Mouse (Mus musculus) stomach, postnatal 0 days (tissue): ENCODE results near the gene Plk3. TPM values are rescaled to one million over a fixed set of nuclear protein-coding genes. Genes with fewer than 3 reads are reported as not detected.

Experiments
- ATAC-seq: fragments of 200-750 bp; cut with Nextera tagmentation; 2 replicates; pipeline ENCODE4 v1.8.0; 2017; ENCODE audit not compliant: low FRiP score, low TSS enrichment
- DNase-seq: peaks from one replicate; pipeline ENCODE4 v3.0.0-alpha.2; 2016; ENCODE audit warnings: low spot score
- H3K27ac ChIP-seq: fragments of 300-500 bp; sonication (generic); replicated peaks from 2 replicates; pipeline ENCODE4 v1.5.1; 2014; ENCODE audit warnings: mild to moderate bottlenecking, control low read depth
- H3K27me3 ChIP-seq: fragments of 300-500 bp; sonication (generic); 2 replicates; pipeline ENCODE4 v1.6.1; 2014; ENCODE audit warnings: low read length; ENCODE audit not compliant: control insufficient read depth, insufficient read depth
- H3K36me3 ChIP-seq: fragments of 300-500 bp; sonication (generic); 2 replicates; pipeline ENCODE4 v1.6.1; 2014; ENCODE audit warnings: low read length, mixed read lengths; ENCODE audit not compliant: control insufficient read depth, insufficient read depth
- H3K4me1 ChIP-seq: fragments of 300-500 bp; sonication (generic); replicated peaks from 2 replicates; pipeline ENCODE4 v1.6.1; 2014; ENCODE audit warnings: antibody characterized with exemption; ENCODE audit not compliant: control insufficient read depth, insufficient read depth
- H3K4me2 ChIP-seq: fragments of 300-500 bp; sonication (generic); replicated peaks from 2 replicates; pipeline ENCODE4 v1.6.1; 2014; ENCODE audit warnings: low read depth, mild to moderate bottlenecking, control low read depth, moderate library complexity
- H3K4me3 ChIP-seq: fragments of 300-500 bp; sonication (generic); 2 replicates; pipeline ENCODE4 v1.5.1; 2014; ENCODE audit warnings: low read depth, low read length, control low read depth
- H3K9ac ChIP-seq: fragments of 300-500 bp; sonication (generic); 2 replicates; pipeline ENCODE4 v1.6.1; 2014; ENCODE audit warnings: mild to moderate bottlenecking, low read length, control low read depth, mixed read lengths
- H3K9me3 ChIP-seq: fragments of 300-500 bp; sonication (generic); 2 replicates; pipeline ENCODE4 v1.6.1; 2016; ENCODE audit warnings: low read length; ENCODE audit not compliant: control insufficient read depth
- CTCF ChIP-seq: IDR thresholded peaks from 2 replicates; pipeline ENCODE4 v1.5.1; 2016; ENCODE audit warnings: antibody characterized with exemption, low read depth, mild to moderate bottlenecking, moderate library complexity
- EP300 ChIP-seq: optimal IDR thresholded peaks from 2 replicates; pipeline ENCODE3; 2016; ENCODE audit warnings: antibody characterized with exemption
- WGBS: fragments of 180-500 bp; shearing (Covaris S2); extraction: QIAGEN DNeasy Blood & Tissue Kit; methylation state at CpG from one replicate; pipeline ENCODE4 v1.1.7; 2014; 5-methylcytosine and 5-hydroxymethylcytosine counted together
- polyA plus RNA-seq: library from polyadenylated mRNA; unstranded; fragments of >200 nt; fragmentation: Nextera tagmentation; extraction: Ambion mirVana; gene quantifications from 2 replicates; pipeline ENCODE4 v1.2.1, GENCODE M21; 2015

Plk3 gene
- polyA plus RNA-seq, 1 experiment from 2014 or later: 18.7 TPM

DNA sequence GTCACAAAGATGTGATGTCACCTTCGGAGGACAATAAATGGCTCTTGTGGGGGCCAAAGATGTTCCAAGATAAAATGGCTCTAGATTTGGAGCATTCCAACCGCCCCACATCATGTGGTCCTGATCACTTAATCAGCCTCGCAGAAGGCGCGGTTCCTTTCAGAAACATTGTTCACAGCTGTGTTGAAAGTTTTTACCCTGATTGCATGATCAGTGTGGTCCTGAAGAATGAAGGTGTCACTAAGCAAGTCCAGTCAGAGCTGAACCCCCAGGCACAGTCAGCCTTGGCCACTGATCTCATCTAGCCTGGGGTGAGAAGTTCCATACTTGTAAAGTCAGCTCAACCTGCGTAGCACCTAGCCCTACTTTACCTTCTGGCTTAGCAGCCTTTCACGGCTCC lies 15.8 kb downstream of the Plk3 start:
- Histone ChIP-seq H3K36me3 (no peaks in the 10 kb centered on the region), H3K27me3 (no peaks in the 10 kb centered on the region), H3K9me3 (no peaks in the 10 kb centered on the region), H3K4me3 (no peak overlapping the region), H3K9ac (no peak overlapping the region), H3K27ac (no peak overlapping the region), H3K4me2 (no peak overlapping the region), H3K4me1 (peaks cover 2% of the 10 kb centered on the region)
- 83% methylated on average over 7 of the region's 7 CpGs for WGBS
- TF ChIP-seq EP300: no peak
- TF ChIP-seq CTCF: no peak
- ATAC-seq: no peak
- DNase-seq: no peak

DNA sequence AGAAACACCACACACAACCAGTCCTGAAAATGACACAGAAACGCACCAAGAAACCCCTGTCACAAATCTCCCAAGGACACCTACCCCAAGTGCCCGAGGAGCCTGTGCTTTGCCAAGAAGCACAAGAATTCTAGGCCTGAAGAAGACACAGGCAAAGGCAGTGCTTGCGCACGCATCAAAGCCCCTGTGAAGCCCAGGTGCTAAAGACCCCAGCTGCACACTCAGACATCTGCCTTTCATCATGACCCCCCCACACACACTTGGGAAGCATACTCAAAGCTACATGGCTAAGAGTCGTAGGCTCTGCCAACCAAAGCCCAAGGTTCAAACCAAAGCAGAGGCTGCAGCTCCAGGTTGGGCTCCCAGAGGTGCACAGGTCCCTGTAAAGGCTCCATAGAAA lies 18.2 kb downstream of the Plk3 start:
- 86% methylated on average over 5 of the region's 5 CpGs for WGBS
- Histone ChIP-seq H3K4me2 (no peak overlapping the region), H3K9me3 (no peaks in the 10 kb centered on the region), H3K9ac (no peak overlapping the region), H3K4me1 (no peaks in the 10 kb centered on the region; the same call in 1 of the 2 replicates), H3K27ac (no peak overlapping the region), H3K27me3 (no peaks in the 10 kb centered on the region), H3K4me3 (no peak overlapping the region), H3K36me3 (no peaks in the 10 kb centered on the region)
- TF ChIP-seq CTCF: no peak
- no peak for TF ChIP-seq EP300
- ATAC-seq (no peak), DNase-seq (no peak)

DNA sequence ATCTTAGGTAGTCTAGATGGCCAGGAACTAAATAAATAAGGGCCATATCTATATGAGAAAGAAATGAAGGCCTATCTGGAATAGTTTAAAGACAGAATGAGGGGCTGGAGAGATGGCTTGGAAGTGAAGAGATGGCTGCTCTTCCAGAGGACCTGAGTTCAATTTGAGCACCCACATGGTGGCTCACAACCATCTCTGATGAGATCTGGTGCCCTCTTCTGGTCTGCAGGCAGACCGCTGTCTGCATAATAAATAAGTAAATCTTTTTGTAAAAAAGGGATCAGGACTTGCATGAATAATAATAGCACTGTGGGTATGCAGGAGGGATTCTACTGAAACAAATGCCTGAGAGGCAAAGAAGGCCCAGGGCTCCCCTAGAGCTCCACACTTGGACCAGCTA lies 20.5 kb downstream of the Plk3 start:
- no peaks in the 10 kb centered on the region for H3K9me3 ChIP-seq
- DNase-seq (no peak), ATAC-seq (no peak)
- 83% methylated on average over 1 of the region's 1 CpGs for WGBS
- TF ChIP-seq CTCF (peak; percentile 29), EP300 (no peak)
- H3K4me1 ChIP-seq: no peaks in the 10 kb centered on the region
- no peak overlapping the region for H3K4me2 ChIP-seq
- H3K27ac ChIP-seq: no peak overlapping the region
- H3K4me3 ChIP-seq: no peak overlapping the region
- H3K27me3 ChIP-seq: no peaks in the 10 kb centered on the region
- no peak overlapping the region for H3K9ac ChIP-seq
- no peaks in the 10 kb centered on the region for H3K36me3 ChIP-seq

DNA sequence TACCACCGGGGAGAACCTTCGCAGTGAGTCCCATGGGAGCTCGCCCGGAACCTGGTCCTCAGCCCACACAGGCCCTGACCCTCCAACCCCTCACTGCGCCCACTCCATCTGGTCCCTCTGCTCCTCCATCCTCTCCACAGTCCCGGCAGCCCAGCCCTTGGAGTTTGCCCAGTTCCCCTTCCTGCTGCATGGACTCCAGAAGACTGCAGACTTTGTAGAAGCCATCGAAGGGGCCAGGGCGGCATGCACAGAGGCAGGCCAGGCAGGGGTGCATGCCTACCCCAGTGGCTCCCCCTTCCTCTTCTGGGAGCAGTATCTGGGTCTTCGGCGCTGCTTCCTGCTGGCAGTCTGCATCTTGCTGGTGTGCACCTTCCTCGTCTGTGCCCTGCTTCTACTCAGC lies 22.8 kb downstream of the Plk3 start:
- H3K36me3 ChIP-seq: no peaks in the 10 kb centered on the region
- H3K9me3 ChIP-seq: no peaks in the 10 kb centered on the region
- TF ChIP-seq CTCF: no peak
- no peak for TF ChIP-seq EP300
- H3K9ac ChIP-seq: no peak overlapping the region
- H3K27me3 ChIP-seq: no peaks in the 10 kb centered on the region
- no peak overlapping the region for H3K4me2 ChIP-seq
- no peak for ATAC-seq
- no peak overlapping the region for H3K27ac ChIP-seq
- 97% methylated on average over 11 of the region's 11 CpGs for WGBS
- no peak for DNase-seq
- no peak overlapping the region for H3K4me3 ChIP-seq
- no peaks in the 10 kb centered on the region for H3K4me1 ChIP-seq

DNA sequence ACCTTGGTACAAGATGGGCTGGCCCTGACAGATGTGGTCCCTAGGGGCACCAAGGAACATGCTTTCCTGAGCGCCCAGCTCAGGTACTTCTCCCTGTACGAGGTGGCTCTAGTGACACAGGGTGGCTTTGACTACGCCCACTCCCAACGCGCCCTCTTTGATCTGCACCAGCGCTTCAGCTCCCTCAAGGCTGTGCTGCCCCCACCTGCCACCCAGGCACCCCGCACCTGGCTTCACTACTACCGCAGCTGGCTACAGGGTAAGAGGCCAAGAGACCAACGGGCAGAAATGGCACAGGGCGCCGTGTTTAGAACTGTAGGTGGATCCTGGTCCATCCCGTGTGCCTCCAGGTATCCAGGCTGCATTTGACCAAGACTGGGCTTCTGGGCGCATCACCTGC lies 23.5 kb downstream of the Plk3 start:
- DNase-seq (no peak), ATAC-seq (no peak)
- H3K9ac ChIP-seq: no peak overlapping the region
- TF ChIP-seq EP300 (no peak), CTCF (no peak)
- H3K27ac ChIP-seq: no peak overlapping the region
- H3K4me1 ChIP-seq: no peaks in the 10 kb centered on the region
- no peak overlapping the region for H3K4me2 ChIP-seq
- WGBS: 94% methylated on average over 13 of the region's 13 CpGs
- no peaks in the 10 kb centered on the region for H3K36me3 ChIP-seq
- no peaks in the 10 kb centered on the region for H3K9me3 ChIP-seq
- no peak overlapping the region for H3K4me3 ChIP-seq
- H3K27me3 ChIP-seq: no peaks in the 10 kb centered on the region

DNA sequence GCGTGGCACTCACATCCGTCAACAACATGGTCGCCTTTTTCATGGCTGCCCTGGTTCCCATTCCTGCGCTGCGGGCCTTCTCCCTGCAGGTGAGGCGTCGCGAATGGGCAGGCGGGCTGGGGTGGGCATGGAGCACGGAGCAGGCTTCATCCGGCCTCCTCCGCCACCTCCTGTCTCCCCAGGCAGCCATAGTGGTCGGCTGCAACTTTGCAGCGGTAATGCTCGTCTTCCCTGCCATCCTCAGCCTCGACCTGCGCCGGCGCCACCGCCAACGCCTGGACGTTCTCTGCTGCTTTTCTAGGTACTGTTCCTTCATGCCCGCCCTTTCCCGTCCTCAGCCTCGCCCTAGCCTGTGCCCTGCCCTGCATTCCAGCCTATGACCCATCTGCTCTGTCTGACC lies 24.4 kb downstream of the Plk3 start:
- H3K4me1 ChIP-seq: no peaks in the 10 kb centered on the region
- no peak overlapping the region for H3K4me3 ChIP-seq
- no peak overlapping the region for H3K9ac ChIP-seq
- ATAC-seq (no peak), DNase-seq (no peak)
- no peaks in the 10 kb centered on the region for H3K9me3 ChIP-seq
- TF ChIP-seq CTCF: no peak
- no peak for TF ChIP-seq EP300
- WGBS: 88% methylated on average over 25 of the region's 25 CpGs
- H3K36me3 ChIP-seq: no peaks in the 10 kb centered on the region
- no peak overlapping the region for H3K4me2 ChIP-seq
- H3K27me3 ChIP-seq: no peaks in the 10 kb centered on the region
- H3K27ac ChIP-seq: no peak overlapping the region
